Mouse (Mus musculus) cerebellum, postnatal 10 days (tissue): ENCODE measurements around the gene Mertk.
"Not testable (repeated sequence)": the region's sequence is repeated elsewhere in the genome, so short reads cannot be mapped to it uniquely, and the experiment has no call there.

Source experiments
- DNase-seq, 2 experiments: peaks; one replicate each; pipeline ENCODE4 v3.0.0; 2021; ENCODE audit warnings: mixed read lengths in 2 of 2

The Mertk gene

GRCm38 (mm10) chr2:128698693-128699181 lies at the start of gene Mertk:
Gene Mertk, plus strand, starts transcription at chr2:128698956.
- peak; percentile 70 to 81 for DNase-seq

DNA sequence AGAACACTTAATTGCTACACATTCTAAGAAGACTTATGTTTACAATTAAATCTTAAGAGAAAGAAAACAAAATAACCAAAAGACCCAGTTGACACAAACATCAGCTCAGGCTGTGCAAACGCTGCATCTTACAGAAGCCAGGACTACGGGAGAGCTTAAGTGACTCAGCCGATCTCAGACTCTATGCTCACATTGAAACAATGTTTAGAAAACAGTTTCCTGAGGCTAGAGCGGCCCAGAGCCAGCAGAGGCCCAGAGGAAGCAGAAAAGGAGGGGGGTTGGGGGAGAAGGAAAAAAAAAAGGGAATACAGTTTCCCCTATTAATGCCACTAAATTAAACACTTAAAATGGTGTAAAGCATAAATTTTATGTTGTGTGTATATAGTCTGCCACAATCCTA lies 18.1 kb upstream of the Mertk start:
- DNase-seq = no peak

DNA sequence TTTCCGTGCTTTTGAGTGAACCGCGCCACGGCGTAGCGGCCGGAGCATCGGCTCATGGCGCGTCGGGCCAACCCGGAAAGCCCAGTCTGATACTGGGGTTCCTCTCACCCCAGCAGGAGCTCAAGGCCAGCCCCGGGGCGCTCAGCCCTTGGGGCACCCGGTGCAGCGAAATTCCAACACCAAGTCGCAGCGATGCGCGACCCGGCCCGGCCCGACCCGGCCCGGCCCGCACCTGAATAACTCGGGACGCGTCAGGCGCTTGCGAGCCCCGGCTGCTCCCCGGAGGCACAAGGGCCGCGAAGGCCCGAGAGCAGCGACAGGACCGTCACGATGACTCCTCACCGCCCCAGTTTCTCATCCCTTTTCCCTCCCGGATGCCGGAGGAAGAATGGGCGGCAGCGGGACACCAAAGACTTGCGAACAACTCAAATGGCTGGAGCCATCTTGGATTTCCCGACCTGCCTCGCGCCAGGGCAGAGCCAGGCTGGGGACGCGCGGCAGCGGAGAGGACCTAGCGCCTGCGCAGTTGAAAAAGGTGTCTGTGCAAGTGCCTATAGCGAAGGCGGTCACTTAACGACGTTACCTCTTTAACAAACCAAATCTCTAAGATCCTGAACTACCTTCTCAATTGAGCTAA lies 11.7 kb upstream of the Mertk start, which contains the start of gene Anapc1:
Anapc1 (minus strand) TSS at position 471 of the 637 bp plus-strand sequence.
- peak; percentile 91 to 94 for DNase-seq

DNA sequence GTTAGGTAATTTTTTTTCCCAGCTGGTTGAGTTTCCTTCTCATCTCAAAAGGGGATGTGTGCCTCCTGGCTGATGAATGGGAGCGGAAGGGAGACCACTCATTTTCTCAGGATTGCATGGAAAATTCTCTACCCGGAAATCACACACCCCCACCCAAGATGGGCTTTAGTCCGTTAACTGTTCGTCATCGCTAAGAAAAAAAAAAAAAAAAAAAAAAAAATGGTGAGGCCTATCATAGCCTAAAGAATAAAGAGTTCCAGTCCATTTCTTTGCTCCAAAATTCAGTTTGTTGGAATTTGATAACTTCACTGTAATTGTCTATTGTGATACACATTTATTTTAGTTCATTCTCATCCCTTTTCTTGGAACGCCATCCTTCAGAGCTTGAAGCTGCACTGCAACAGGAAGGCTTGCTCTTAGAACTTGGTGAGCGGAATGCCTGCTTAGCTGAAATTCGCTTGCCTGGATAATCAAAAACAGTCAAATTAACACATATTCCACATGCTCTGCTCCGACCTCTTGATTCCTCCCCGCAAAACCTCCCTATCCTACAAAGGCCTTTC lies 11.1 kb upstream of the Mertk start:
- DNase-seq = no peak

- no peak for DNase-seq
Observed at GRCm38 (mm10) chr2:128692336-128692735, 6.4 kb upstream of the Mertk start.

DNA sequence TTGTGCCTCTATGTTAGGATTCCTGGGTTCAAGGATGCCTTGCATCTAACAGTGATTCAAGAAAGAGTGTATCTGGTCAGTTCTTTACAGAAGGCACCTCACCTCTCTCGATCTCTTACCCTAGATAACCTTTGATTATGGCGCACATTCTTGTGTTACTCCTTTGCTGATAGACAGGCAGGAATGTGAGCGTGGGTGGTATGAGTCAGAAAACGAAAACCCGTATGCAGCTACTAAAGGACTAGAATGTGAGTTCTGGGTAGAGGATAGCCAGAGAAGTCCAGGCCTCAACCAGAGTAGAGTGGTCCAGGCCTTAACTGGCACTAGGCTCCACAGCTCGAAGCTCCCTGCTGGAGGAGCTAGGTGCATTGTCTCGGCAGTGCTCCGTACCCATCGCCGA lies 6.0 kb upstream of the Mertk start:
- DNase-seq = no peak

- DNase-seq = no peak
Observed at GRCm38 (mm10) chr2:128693236-128693635, 5.5 kb upstream of the Mertk start.

- DNase-seq = not testable (repeated sequence)
Observed at GRCm38 (mm10) chr2:128693828-128694227, 4.9 kb upstream of the Mertk start.

- DNase-seq = no peak
Observed at GRCm38 (mm10) chr2:128694548-128694947, 4.2 kb upstream of the Mertk start.

- DNase-seq = no peak
Observed at GRCm38 (mm10) chr2:128696426-128696825, 2.3 kb upstream of the Mertk start.

- no peak for DNase-seq
Observed at GRCm38 (mm10) chr2:128697047-128697446, 1.7 kb upstream of the Mertk start.

GRCm38 (mm10) chr2:128697566-128697965 lies 1.2 kb upstream of the Mertk start:
- DNase-seq = no peak

GRCm38 (mm10) chr2:128698140-128698692 lies 540 bp upstream of the Mertk start:
- peak; percentile 87 for DNase-seq

DNA sequence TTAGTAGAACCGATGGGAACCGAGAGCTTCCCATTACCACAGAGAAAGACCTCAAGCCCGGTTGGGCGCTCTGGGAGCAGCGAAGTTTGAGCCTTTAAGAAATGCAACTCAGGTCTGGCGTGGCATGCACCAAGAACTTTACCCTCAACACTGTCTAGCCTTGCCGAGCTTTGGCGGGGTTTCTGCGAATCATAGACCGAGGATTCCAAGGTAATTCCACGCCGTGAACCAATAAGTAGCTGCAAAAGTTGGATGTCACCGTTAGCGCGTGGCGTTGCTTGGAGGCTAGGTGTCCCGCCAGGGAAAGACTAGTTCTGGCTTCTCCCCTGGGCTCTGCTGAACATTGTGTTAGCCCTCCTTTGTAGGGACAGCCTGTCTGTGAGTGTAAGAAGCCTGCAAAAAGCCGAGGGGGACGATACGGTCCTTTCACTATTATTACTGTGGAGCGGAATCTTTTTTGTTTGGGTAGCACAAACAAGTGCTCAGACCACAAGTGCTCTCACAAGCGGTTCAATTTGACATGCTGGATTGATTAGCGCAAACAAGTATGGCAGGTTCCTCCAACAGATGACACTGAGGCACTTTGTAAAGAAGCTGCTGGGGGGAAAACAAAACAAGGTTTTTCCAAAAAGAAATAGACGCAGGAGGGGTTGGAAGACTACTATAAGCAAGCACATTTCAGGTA lies 587 bp downstream of the Mertk start:
- DNase-seq = peak in 1 of 2 experiments; percentile 24

GRCm38 (mm10) chr2:128704474-128704873 lies 5.7 kb downstream of the Mertk start:
- no peak for DNase-seq

DNA sequence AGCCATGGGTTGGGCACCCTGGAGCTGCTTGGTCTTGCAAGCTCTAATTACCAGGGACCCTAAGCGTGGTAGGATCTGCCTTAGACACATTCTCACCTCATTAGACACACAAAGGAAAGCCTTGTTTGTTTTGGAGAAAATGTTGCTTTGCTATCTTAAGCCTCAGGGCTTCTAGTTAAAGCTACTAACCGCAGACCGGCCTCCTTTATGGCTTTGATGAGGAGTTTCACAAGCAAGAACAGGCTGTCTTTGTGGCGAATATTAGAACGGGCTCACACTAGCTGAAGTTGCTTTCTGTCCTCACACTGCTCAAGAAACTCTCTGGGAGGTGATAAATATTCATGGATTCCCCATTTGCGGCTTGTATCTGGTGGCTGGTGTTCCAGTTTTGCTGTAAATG lies 10.5 kb downstream of the Mertk start:
- DNase-seq = no peak

DNA sequence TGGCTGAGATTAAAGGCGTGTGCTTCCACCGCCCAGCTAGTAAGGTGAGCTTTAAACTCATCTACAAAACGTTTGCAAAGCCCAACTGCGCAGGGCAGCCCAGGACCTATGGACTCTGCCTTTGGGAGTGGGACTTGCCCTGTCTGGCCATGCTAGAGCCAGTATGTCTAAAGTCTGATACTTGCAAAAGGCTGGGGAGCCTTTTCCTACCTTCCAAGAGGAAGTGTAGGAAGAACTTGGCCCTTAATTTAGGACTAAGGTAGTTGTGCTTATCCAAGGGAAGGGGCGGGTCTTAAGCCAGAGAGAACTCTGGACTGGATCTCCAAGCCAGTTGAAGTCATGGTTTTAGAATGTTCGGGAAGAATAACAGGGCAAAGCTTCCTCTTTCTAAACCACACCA lies 11.9 kb downstream of the Mertk start:
- DNase-seq = no peak

DNA sequence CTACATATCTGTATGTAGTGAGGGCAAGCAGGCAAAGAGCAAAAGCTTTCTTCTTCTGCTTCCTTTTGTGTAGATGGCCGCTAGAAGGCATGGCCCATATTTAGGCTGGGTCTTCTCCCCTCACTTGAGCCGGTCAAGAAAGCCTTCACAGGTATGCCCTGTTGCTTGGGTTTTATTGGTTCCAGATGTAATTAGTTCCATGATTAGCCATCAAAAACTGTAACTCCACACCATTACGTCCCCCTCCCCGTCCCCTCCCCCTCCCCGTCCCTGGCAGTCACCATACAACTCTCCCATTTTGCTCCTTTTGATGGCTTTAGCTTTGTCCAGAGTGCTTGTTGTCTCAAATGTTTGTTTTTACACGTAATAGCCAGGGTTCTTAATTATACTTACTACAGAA lies 14.2 kb downstream of the Mertk start:
- DNase-seq = no peak

GRCm38 (mm10) chr2:128713548-128714003 lies 14.8 kb downstream of the Mertk start:
- DNase-seq = peak; percentile 27 to 39

DNA sequence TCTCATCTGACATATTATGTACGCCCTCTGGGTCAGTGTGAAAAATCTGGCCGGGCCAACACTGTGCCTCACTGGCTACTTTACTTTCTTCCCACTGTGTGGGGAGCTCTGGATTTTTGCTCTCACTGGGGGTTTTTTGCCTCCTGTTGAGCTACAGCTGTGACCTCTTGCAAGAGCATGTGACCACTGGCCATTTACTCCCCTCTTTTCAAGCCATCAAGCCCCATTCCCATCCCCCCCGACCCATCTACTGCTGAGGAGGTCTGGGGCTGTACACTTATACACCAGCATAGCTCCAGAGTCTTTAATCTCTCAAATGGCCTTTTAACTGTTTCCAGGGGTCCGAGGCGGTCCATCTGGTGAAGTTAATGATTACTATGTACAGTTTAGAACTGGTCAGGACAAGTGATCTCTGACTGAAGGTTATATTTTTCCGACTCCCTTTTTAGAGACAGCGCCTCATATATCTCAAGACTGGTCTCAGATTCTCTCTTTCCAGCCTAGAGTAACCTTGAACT lies 16.0 kb downstream of the Mertk start:
- DNase-seq = peak in 1 of 2 experiments; percentile 10

DNA sequence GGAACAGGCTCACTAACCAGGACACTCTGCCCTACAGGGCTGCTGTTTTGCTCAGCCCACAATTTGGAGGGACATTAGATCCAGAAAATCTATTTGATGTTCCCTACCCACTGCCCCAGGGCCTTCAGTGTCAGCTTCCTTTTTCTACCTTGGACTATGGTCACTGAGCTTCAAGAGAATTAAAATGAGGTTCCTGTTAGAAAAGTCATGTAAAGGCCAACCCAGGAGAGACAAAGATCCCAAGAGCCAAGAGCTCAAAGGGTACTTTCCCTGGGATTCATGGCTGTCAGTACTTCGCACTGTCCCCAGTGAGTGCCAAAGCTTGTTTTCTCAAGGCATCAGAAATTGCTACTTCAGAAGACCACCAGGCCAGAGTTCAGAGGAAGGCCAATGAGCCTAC lies 17.2 kb downstream of the Mertk start:
- no peak for DNase-seq

GRCm38 (mm10) chr2:128719380-128719779 lies 20.6 kb downstream of the Mertk start:
- DNase-seq = no peak

- no peak for DNase-seq
Observed at GRCm38 (mm10) chr2:128722106-128722710, 23.5 kb downstream of the Mertk start.
